Mouse (Mus musculus) brain, adult 2 months (tissue): ENCODE data around the gene Gng2.
"Not testable (repeated sequence)": the region's sequence is repeated elsewhere in the genome, so short reads cannot be mapped to it uniquely, and the experiment has no call there.

ENCODE experiments used
- DNase-seq: peaks from one replicate; pipeline ENCODE4 v3.0.0; 2011; ENCODE audit warnings: low read depth, low spot score

The Gng2 gene

DNA sequence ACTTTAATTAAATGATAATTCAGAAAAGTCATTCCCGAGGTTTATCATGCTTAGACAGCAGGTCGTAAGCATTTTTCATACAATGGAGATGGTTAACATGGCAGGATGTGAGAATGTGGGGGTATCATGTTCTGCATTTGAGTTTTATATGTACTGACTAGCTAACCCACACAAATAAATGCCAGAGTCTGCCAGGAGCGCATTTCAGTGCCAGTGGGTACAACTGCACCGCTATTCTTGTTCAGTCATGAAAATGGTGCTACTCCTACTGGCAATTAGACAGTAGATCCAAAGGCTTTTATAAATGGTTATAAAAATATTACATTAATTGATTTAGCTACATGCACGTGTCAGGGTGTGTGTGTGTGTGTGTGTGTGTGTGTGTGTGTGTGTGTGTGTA is 38.9 kb downstream of the Gng2 start:
- no peak for DNase-seq

DNA sequence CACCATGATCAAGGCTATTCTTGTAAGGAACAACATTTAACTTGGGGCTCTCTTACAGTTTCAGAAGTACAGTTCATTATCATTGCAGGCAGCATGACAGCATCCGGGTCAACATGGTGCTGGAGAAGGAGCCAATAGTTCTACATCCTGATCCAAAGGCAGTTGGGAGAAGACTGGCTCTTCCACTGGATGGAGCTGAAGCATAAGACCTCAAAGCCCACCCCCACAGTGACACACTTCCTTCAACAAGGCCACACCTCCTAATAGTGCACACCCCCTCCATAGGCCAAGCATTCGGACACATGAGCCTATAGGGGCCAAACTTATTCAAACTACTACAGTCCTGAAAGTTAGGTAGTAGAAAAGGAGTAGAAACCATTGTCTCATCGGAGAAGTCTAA is 42.3 kb downstream of the Gng2 start:
- DNase-seq, result no peak

GRCm38 (mm10) chr14:19933314-19933713 is 44.1 kb downstream of the Gng2 start:
- no peak for DNase-seq

DNA sequence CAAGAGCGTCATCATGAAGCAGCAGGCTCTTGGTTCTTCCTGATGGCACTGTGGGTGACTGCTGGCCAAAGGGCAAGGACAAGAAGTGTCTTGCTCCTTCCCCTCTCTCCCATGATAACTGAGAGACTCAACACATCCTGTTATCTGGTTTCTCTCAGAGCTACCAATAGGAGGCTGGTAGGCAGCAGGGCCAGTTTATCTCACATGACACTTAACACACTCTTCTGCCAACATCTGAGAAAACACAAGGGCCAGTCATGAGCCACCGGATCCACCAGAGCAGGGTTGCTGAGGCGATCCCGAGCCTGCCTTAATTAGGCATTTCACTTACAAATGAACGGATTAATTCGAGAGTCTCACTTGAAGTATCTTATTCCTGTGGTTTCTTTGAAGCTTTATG is 49.5 kb downstream of the Gng2 start:
- no peak for DNase-seq

DNA sequence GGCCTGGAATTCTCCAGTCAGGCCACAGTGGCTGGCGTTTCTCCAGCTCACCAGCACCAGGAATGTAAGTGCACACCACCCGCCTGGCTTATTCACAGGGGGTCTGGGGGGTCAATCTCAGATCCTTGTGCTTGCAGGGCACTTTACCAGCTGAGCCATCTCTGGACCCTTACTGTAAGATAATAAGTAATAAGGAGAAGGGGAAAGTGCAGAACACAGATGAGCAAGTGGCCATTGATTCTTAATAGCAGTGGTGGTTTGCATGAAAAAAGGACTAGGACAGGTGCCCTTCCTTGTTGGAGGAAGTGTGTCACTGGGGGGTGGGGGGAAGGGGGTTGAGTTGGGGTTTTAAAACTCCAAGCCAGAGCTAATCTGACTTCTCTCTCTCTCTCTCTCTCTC is 50.3 kb downstream of the Gng2 start:
- no peak for DNase-seq

DNA sequence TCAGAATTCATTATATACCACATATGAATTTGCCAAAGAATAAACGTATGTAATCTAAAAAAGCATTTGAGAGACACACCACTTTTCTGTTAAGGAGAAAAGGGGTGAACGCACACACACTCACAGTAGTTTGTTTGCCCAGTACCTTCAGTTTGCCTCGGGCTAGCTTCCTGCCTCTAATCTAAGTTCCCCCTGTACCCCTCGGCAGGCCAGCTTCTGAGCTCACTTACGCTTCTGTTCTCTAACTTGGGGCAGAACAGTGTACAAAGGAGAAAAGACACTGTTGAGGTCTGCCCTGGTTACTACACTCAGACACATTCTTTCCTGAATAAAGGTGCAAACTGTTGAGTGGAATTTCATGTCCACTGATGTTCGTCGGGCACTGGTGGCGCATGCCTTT is 51.1 kb downstream of the Gng2 start:
- no peak for DNase-seq

DNA sequence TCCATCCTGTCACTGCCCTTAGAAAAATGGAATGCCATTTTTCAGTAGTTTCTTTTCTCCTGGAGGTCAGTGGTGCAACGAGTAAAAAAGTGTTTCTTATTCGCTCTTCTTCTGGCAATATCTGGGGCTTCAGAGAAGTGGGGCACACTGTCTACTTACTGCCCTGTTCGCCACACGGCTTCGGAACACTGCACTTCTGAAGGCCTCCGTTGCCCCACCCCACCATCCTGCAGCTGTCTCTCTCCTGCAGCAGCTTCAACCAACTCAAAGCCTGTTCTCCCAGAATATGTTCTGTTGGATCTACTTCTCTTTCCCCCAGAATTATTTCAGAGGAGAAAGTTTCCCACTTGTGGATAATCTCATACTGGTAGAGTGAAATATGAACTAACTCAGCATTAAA is 52.3 kb downstream of the Gng2 start:
- no peak for DNase-seq

DNA sequence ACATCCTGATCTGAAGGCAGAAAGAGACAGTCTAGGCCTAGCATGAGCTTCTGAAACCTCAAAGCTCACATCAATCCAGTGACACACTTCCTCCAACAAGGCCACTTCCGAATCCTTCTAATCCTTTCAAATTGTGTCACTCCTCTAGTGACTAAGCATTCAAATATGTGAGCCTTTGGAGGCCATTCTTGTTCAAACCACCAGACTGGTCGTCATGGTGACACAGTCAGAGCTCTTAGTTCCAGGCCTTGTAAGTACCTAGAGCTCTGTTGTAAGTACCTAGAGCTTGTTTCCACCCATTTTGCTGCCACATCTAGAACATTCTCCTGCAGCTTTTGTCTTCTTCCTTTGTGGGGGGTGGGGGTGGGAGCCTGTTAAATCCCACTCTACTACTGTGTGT is 53.3 kb downstream of the Gng2 start:
- no peak for DNase-seq

DNA sequence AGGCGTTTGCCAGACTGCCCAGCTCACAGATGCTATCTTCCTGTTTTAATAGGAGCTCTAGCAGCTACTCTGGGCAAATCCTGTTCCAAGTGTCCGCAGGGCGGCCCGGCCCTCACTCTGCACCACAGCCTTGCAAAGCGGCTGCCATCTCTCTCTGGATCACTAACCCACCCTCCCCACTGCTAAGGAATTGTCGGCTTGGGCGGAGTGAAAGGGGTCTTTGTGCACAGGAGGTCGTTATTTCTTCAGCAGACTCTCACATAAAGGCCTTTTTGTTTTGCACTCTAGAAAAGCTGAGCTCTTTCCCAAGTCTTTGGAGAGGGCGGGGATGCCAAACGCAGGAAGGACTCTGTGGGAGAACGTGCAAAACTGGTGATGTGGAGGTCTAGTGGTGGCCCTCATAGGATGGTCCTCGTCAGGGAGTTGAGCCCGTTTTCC is 57.2 kb downstream of the Gng2 start:
- DNase-seq, result no peak

DNA sequence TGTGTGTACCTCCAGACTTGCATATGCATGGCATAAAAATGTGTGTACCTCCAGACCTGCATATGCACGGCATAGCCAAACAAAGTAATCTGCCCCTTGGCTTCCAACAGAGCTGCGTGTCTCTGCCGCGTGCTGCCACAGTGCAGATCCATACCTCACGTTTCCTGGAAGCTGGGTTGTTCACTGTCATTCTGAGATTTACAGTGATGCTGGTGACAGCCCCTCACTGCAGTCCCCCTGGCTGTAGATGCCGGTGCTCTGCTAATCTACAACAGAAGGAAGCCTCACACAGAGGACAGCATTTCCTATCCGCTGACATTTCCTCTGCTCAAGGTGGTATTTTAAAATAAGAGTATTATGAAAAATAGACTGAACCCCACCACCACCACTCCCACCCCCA is 57.6 kb downstream of the Gng2 start:
- no peak for DNase-seq

GRCm38 (mm10) chr14:19917534-19917933 is 59.9 kb downstream of the Gng2 start:
- no peak for DNase-seq

DNA sequence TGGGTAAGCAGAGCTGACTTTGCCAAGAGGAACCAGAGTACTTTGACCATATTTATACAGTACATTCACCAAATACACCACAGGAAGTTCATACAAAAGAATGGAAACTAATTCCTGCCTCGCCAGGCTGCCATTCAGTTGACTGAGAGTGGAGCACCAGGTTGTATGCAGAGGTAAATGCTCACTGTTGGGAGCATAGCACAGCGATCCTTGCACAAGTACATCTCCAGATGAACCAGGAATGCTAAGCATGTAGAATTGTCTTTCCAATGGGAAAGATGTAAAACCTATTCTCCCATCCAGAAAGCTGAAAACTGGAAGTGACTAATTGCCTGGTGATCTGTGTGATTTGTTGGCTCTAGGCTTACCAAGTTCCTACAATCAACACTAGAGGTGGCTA is 61.1 kb downstream of the Gng2 start:
- no peak for DNase-seq

DNA sequence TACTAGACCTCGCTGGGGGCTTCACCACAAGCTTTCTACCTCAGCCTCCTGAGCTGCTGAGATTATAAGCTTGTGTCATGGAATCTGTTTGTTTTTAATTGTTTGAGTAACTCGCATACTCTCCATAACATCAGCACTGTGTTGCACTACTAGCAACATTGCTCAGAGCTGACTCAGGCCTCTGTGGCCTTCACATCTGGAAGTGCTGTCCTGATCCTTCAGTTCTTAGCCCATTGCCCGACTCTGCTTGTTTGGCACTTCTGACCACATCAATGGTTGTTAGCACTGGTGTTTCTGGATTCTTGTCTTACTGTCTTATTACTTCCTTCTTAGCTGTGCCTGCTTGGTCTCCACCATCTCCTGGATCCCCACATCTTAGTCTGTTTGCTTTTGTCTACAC is 64.5 kb downstream of the Gng2 start:
- DNase-seq, result no peak

DNA sequence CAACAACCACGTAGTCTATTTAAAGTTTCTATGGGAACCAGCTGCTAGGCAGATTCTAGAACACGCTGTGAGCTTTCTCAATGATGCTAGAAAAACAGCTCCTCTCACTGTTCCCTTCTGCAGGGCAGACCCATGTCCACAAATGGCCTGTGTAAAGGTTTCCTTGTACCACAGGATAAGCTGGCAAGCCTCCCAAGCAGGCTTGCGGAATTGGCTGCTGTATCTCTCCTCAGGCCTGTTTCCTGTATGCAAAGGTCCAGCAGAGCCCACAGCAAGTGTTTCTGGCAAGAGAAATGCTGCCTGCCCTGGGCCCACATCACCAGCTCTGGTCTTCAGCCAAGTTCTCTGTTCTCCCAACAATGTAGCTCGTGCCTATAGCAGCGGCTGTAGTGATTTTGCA is 71.8 kb downstream of the Gng2 start:
- peak; percentile 95 for DNase-seq

DNA sequence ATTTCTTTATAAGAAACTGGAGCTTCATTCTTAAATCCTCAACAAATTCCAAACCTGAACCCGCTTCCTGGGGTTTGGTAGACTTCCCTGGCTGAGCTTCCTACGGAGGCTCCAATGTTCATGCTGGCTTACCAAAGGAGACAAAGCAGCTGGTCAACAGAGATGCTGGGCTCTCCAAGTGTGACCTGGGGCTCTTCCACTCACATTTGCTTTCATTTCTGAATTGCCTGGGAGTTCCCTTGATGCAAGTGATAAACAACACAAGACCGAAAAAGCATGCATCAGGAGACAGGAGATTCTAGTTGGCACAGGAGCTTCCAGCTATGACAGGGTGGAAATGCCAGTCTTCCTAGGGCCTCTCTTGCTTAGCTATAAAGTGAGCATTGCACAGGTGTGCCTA is 72.6 kb downstream of the Gng2 start:
- peak; percentile 46 for DNase-seq

GRCm38 (mm10) chr14:19904031-19904430 is 73.4 kb downstream of the Gng2 start:
- DNase-seq, result no peak

DNA sequence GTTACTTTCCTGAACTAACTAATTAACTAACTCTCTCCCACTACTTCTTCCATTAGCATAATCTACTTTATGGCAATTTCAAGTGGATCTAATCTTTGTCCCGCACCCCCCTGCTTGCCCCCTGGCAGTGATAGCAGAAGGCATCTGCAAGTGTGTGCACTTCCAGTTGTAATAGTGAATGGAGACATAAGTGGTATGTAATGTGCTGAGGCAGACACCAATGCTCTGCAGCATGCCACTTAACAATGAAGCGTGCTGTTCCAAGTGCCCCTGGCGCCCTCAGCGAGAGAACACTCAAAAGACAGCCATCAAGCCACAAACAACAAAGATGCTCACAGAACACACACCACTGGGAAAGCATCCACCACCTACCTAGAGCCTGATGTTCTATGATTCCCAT is 76.9 kb downstream of the Gng2 start:
- DNase-seq, result no peak

DNA sequence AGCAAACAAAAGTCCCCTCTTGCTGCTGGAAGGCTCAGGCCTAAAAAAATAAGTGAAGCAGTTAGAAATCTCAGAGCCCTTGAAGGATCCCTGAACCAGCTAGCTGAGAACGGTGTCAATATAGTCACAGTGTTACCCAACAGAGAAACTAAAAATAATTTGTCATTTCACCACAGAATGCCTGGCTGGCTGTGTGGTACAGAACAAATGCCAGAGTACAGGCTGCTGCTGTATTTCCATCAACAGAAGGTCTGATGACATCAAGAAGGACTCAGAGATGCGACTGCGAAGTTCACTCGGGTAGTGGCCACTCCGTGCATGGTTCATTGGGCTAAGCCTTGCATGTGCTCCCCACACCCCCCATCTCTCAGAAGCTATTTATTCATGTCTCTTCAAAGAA is 89.9 kb downstream of the Gng2 start:
- DNase-seq, result peak; percentile 78

DNA sequence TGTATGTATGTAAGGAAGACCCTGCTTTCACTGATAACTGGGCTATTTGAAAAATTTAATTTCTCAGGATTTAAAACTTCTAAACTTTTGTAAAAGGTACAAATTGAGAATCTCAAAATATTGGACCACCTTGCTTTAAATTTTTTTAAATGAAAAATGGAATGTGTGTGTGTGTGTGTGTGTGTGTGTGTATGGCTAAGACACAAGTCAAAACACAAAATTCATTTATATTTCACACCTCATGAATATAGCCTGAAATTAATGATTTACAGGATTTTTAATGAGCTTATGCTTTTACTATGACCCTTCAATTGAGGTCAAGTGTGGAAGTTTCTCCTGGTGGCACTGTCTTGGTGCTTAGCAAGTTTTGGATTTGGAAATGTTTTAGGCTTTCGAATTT is 93.0 kb downstream of the Gng2 start:
- not testable (repeated sequence) for DNase-seq

GRCm38 (mm10) chr14:19874201-19874807 is 103.1 kb downstream of the Gng2 start:
- DNase-seq, result peak; percentile 60

DNA sequence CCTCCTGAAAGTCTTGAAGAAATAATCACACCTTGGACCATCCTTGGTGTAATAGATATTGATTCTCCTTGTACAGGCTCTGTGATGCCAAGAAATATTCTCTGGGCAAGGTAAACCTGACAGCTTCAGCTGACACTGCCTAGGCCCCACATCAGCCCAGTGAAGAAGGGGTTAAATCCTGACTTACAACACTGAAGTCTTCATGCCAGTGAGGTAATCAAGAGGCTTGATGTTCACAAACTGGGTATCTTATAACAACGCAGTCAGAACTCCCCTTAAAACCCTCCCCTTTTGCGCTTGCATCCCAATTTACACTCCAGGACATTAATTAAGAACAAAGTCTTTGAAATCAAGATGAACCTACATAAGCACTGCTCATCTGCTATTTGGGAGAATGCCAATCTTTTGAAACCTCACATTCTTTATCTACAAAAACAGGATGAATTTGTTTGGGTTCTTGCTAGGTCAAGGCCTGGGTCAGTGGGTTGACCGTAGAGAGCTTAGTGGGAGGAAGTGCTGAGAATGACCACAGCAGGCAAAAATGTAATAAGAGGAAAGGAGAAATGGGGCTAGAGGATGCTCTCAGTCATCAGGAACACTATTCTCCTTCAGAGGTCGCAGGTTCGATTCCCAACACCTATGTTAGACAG is 110.0 kb downstream of the Gng2 start:
- DNase-seq, result no peak

DNA sequence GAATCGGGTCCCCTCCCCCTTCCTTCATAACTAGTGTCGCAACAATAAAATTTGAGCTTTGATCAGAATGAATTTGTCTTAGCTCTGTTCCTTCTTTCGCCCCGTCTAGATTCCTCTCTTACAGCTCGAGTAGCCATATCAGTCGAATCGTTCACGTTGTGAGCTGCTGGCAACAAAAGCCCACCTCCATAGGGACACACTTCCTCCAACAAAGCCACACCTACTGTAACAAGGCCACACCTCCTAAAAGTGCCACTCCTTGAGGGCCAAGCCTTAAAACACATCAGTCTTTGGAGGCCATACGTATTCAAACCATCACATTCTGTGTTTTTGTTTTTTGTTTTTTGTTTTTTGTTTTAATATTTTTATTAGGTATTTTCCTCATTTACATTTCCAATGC is 112.3 kb downstream of the Gng2 start:
- not testable (repeated sequence) for DNase-seq

DNA sequence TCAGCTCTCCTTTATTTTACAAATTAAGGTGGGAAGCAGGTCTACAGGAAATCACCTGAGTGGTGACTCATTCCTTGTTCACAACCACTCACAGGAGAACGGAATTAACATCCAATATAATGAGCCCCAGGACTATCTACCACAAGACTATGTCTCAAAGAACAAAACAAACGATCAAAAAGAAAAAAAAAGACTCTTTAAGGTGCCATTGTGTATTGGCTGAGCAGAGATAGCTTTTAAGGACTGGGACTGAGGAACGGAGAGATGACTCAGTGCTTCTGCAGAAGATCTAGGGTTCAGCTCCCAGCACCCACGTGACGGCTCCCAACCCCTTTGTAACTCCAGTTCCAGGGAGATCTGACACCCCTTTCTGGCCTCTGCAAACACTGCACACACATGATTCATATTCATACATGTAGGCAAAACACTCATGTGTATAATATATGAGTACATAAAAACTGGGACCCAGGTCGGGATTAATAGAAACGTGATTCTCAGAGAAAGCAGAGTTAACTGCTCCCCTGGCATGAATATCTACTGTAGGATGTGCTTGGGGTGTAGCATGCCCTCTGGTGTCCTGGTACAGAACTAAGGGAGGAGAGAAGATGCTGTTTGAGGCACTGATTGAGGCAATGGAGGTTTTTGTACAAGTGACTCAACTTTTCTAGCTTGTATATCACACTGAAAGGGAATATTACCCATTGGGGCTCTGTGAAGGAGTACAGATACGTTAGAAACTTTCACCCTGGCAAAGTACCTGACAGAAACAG is 115.9 kb downstream of the Gng2 start:
- DNase-seq, result no peak
